Mouse (Mus musculus): ENCODE results near the gene Gpx4.

Gpx4 gene

DNA sequence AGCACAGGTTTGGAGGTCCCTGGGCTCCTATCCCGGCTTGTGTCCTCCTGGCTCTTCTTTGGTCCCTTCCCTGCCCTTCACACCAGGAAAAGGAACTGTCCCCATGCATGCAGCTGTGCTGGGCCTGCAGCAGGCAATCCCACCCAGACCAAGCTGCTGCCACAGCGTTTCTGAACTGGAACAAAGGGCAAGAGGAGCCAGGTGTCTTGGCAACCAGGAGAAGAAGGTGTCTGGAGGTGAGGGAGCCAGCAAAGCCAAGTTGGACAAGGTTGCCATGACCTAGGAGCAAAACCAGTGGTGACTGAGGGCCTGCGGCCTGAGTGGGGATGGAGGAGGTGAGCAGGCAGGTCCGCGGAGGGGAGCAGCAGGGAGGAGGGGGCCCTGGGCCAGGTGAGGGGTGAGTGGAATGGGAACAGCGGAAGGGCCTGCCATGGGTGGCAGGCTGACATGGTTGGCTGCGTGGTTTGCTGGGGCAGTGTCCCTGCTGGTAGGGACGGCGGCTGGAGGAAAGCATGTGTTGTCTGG, at the start of gene Gpx4:
Gene Gpx4 (plus strand): TSS at position 126 of the 525 bp plus-strand sequence.
- DNase-seq (ENCODE audit: low read depth, low spot score) = no peak

DNA sequence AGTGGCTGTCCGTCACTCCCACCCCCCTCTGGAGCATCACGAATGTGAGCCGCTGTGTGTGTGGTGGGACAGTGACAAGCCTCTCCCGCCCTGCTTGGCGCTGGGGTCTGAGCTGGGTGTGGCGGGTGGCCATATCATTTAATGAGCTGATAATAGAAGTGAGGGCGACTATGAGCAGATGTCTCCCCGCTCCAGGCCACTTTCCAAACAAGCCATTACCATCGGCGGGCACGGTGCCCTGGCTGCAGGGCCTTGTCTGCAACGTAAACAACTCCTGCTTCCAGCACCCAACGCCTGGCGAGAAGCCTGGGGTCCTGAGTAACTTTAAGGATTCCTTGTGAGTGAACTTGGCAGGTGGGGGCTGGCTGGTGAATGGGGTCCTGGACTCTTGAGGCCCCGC, 49.1 kb upstream of the Gpx4 start:
- no peak for DNase-seq (ENCODE audit: low read depth, low spot score)

- no peak for DNase-seq (ENCODE audit: low read depth, low spot score)
Measured at GRCm38 (mm10) chr10:80001945-80002344, 45.0 kb upstream of the Gpx4 start.

DNA sequence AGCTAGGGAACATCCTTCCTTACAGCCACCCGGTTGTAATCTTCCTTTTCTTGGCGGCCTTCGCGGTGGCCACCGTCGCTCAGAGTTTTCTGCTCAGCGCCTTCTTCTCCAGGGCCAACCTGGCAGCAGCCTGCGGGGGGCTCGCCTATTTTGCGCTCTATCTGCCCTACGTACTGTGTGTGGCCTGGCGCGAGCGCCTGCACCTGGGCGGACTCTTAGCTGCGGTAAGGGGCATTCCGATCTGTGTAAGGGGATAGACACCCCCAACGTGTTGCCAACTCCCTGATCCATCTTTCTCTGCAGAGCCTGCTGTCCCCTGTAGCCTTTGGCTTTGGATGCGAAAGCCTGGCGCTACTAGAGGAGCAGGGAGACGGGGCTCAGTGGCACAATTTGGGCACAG, 44.1 kb upstream of the Gpx4 start:
- no peak for DNase-seq (ENCODE audit: low read depth, low spot score)

DNA sequence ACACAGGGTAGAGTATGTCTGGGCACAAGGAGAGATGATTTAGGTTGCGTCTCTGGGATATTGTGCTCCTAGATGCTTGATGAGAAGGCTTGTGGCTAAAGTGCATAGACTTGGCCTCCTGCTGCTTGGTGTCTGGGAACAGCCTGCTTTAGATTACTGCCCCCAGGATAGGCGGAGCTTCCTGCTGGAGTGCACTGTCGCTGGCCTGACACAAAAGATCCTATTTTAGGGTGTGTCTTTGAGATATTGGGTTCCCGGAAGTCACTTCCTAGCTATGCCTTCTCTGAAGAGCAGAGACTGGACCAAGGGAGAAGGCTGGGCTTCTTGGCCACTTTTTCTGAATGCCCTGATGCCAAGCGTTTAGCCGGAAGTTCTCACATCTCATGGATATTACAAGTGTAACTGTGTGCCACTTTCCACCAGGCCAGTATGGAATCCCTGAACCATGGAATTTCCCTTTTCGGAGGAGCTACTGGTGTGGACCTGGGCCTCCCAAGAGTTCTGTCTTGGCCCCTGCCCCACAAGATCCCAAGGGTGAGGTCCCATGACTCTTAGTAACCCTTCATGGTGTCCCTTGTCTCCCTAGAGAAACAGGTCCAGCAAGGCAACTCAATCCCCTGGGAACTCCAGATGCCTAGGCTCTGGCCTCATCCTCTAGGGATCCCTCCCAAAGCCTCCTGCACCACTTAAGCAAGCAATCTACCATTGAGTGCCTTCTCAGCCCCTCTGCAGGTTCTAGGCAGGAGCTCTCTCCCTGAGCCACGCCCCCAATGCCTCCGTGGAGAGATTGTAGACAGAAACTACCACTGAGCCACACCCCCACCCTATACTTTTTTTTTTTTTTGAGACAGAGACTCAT, 43.4 kb upstream of the Gpx4 start:
- DNase-seq (ENCODE audit: low read depth, low spot score) = no peak

- DNase-seq (ENCODE audit: low read depth, low spot score) = no peak
Measured at GRCm38 (mm10) chr10:80004233-80004705, 42.7 kb upstream of the Gpx4 start.

GRCm38 (mm10) chr10:80011740-80012139, 35.2 kb upstream of the Gpx4 start:
- no peak for DNase-seq (ENCODE audit: low read depth, low spot score)

GRCm38 (mm10) chr10:80013609-80014008, 33.4 kb upstream of the Gpx4 start:
- no peak for DNase-seq (ENCODE audit: low read depth, low spot score)

DNA sequence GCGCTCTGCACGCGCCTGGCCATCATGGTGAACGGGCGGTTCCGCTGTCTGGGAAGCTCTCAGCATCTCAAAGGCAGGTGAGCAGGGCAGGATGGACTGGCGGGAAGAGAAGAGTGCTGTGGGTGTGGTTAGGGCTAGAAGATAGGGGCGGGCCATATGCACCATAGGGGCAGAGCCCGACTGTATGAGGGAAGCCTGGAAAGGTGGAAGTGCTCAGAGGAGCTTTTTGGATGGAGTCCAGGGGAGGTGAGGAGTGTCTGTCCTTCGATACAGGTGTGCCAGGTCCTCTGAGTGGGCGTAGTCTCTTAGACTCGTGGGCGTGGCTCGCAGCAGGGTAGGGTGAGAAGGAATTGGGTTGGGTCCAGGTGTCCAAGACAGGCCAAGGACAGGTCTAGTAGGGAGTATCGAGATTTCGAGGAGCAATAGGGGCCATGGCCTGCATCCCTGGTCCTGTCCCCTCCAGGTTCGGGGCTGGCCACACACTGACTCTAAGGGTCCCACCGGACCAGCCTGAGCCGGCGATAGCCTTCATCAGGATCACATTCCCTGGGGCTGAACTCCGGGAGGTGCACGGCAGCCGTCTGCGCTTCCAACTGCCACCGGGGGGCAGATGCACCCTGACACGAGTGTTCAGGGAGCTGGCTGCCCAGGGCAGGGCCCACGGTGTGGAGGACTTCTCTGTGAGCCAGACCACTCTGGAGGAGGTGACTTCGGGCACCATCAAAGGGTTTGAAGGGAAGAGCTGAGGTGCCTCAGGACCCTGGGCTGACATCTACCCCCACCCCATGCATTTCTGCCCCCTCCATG, 32.3 kb upstream of the Gpx4 start:
- no peak for DNase-seq (ENCODE audit: low read depth, low spot score)

DNA sequence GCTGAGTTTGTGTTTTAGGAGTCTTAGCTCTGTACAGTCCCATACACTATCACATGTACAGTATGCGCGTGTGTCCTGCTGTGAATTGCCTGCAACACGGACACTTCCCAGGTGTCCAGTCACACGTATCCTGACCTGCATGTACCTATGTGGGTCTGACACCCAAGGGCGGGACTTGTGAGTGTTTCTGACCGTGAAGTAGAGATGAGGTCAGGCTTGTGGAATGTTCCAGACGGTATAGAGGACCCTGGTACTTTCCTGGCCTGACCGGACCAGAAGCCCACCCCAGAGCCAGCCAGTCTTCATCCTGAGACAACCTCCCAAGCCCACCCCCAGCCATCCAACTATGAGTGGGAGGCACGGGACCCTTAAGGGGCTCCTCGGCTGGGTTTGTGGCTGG, 31.4 kb upstream of the Gpx4 start:
- no peak for DNase-seq (ENCODE audit: low read depth, low spot score)

GRCm38 (mm10) chr10:80016511-80016910, 30.5 kb upstream of the Gpx4 start, which contains the start of gene Arhgap45:
Arhgap45 (plus strand) TSS chr10:80016653.
- DNase-seq (ENCODE audit: low read depth, low spot score) = no peak

DNA sequence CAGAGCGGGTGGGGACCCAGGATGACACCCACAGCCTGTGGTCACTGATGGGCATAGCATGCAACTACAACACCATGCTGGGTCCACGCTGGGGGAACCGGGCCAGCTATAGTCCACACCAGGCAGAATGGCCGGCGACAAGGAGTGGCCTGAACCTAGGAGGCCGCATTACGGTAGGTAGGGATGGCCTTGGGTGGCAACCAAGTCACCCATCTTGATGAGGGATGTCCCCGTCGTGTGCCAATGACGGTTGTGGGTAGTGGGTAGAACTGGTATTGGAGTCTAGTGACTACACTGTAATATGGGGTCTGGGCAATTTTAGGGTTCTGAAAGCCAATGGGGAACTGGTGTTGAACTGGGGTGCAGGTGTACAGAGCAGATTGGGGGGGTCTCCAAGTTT, 30.0 kb upstream of the Gpx4 start:
- DNase-seq (ENCODE audit: low read depth, low spot score) = no peak

- DNase-seq (ENCODE audit: low read depth, low spot score) = no peak
Measured at GRCm38 (mm10) chr10:80017361-80017760, 29.6 kb upstream of the Gpx4 start.

DNA sequence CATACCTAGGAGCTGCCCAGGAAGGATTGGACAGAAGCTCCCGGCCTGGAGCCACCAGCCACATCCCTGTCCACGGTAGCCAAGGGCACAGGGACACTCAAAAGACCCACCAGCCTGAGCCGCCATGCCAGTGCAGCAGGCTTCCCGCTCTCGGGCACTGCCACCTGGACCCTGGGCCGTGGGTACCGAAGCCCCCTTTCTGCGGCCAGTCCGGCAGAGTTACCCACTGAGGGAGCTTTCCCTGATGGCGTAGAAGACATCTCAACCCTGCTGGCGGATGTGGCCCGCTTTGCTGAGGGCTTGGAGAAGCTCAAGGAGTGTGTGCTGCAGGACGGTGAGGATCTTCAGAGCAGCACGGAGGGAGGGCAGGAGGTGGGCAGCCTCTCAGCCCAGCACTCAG, 29.2 kb upstream of the Gpx4 start:
- no peak for DNase-seq (ENCODE audit: low read depth, low spot score)

GRCm38 (mm10) chr10:80018739-80019297, 28.1 kb upstream of the Gpx4 start:
- DNase-seq (ENCODE audit: low read depth, low spot score) = no peak

GRCm38 (mm10) chr10:80019471-80020131, 27.4 kb upstream of the Gpx4 start:
- DNase-seq (ENCODE audit: low read depth, low spot score) = no peak

GRCm38 (mm10) chr10:80020191-80020590, 26.8 kb upstream of the Gpx4 start:
- DNase-seq (ENCODE audit: low read depth, low spot score) = no peak

DNA sequence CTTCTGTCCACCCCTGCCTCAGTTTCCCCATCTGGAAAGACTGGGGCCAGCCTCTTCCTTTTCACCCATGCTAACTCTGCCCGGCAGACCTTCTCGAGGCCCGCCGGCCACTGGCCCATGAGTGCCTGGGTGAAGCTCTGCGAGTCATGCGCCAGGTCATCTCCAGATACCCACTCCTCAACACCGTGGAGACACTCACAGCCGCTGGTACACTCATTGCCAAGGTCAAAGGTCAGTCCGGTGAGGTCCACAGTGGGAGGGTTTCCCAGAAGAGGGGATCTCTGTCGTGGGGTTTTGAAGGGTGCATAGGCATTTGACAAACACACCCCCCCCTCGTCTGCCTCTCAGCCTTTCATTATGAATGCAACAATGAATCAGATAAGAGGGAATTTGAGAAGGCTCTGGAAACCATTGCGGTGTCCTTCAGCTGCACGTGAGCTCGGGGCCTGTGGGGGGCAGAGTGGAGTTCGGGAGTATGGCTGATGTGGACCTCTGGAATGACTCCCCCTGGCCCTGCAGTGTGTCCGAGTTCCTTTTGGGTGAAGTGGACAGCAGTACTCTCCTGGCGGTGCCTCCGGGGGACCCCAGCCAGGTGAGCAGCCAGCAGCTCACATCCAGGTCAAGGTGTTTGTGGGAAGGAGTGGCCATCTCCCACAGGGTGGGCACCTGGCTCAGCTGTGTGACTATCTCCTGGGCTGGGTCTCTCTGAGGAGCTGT, 26.2 kb upstream of the Gpx4 start:
- no peak for DNase-seq (ENCODE audit: low read depth, low spot score)

DNA sequence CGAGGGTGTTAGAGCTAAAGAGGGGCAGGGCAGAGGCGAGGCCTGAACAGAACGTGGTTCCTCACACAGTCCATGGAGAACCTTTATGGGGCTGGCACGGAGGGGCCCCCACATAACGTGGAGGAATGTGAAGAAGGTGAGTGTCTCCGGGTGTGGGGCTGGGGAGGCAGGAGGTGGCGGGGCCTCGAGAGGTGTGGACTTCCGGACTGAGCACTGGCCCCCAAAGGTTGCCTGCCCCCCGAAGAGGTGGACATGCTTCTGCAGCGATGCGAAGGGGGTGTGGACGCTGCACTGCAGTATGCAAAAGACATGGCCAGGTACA, 25.7 kb upstream of the Gpx4 start:
- DNase-seq (ENCODE audit: low read depth, low spot score) = no peak

GRCm38 (mm10) chr10:80022164-80022563, 24.8 kb upstream of the Gpx4 start:
- no peak for DNase-seq (ENCODE audit: low read depth, low spot score)

GRCm38 (mm10) chr10:80022806-80023205, 24.2 kb upstream of the Gpx4 start:
- DNase-seq (ENCODE audit: low read depth, low spot score) = no peak
